Mouse (Mus musculus) forebrain, embryonic 15.5 days (tissue): Measurements from ENCODE around the gene AL607142.1. TPM values are rescaled to one million over a fixed set of nuclear protein-coding genes. Genes with fewer than 3 reads are reported as not detected.

Source experiments
- ATAC-seq: fragments of 200-750 bp; cut with Nextera tagmentation; replicated peaks from 2 replicates; pipeline ENCODE4 v1.8.0; 2017; ENCODE audit warnings: mild to moderate bottlenecking, moderate TSS enrichment, moderate library complexity
- H3K27ac ChIP-seq: fragments of 300-500 bp; sonication (generic); replicated peaks from 2 replicates; pipeline ENCODE4 v1.5.1; 2015; ENCODE audit warnings: mild to moderate bottlenecking, inconsistent platforms
- H3K27me3 ChIP-seq: fragments of 300-500 bp; sonication (generic); 2 replicates; pipeline ENCODE4 v1.6.1; 2015; ENCODE audit warnings: inconsistent platforms
- H3K36me3 ChIP-seq: fragments of 300-500 bp; sonication (generic); 2 replicates; pipeline ENCODE4 v1.6.1; 2015; ENCODE audit warnings: mild to moderate bottlenecking, inconsistent platforms
- H3K4me1 ChIP-seq: fragments of 300-500 bp; sonication (generic); 2 replicates; pipeline ENCODE4 v1.6.1; 2015; ENCODE audit warnings: inconsistent platforms
- H3K4me2 ChIP-seq: fragments of 300-500 bp; sonication (generic); replicated peaks from 2 replicates; pipeline ENCODE4 v1.6.1; 2015; ENCODE audit warnings: mild to moderate bottlenecking, inconsistent platforms
- H3K4me3 ChIP-seq: fragments of 300-500 bp; sonication (generic); 2 replicates; pipeline ENCODE4 v1.5.1; 2015; ENCODE audit warnings: mild to moderate bottlenecking, inconsistent platforms
- H3K9ac ChIP-seq: fragments of 300-500 bp; sonication (generic); replicated peaks from 2 replicates; pipeline ENCODE4 v1.6.1; 2015; ENCODE audit warnings: mild to moderate bottlenecking, inconsistent platforms
- H3K9me3 ChIP-seq: fragments of 300-500 bp; sonication (generic); 2 replicates; pipeline ENCODE4 v1.6.1; 2016; ENCODE audit warnings: inconsistent platforms
- WGBS: fragments of 180-500 bp; shearing (Covaris S2); methylation state at CpG from one replicate; pipeline ENCODE4 v1.1.7; 2015; ENCODE audit warnings: mixed read lengths; 5-methylcytosine and 5-hydroxymethylcytosine counted together
- polyA plus RNA-seq: library from polyadenylated mRNA; unstranded; fragments of >200 nt; fragmentation: Nextera tagmentation; extraction: Ambion mirVana; gene quantifications from 2 replicates; pipeline ENCODE4 v1.2.1, GENCODE M21; 2015

AL607142.1 gene
- polyA plus RNA-seq, 1 experiment from 2014 or later: not detected

- WGBS: 90% methylated on average over 7 of the region's 7 CpGs
- no peak overlapping the region for H3K9ac ChIP-seq
- H3K4me1 ChIP-seq: peaks cover 42% of the 10 kb centered on the region
- no peaks in the 10 kb centered on the region for H3K36me3 ChIP-seq
- H3K27me3 ChIP-seq: no peaks in the 10 kb centered on the region
- H3K4me3 ChIP-seq: no peak overlapping the region
- ATAC-seq: no peak
- no peak overlapping the region for H3K4me2 ChIP-seq
- H3K27ac ChIP-seq: no peak overlapping the region
- no peaks in the 10 kb centered on the region for H3K9me3 ChIP-seq
Measured at GRCm38 (mm10) chr4:120042480-120042879, 22.3 kb upstream of the AL607142.1 start.

GRCm38 (mm10) chr4:120044612-120045011 lies 20.2 kb upstream of the AL607142.1 start:
- Histone ChIP-seq H3K9me3 (no peaks in the 10 kb centered on the region), H3K9ac (no peak overlapping the region), H3K4me3 (no peak overlapping the region), H3K36me3 (no peaks in the 10 kb centered on the region), H3K27ac (peak overlapping the region; percentile 94), H3K4me2 (no peak overlapping the region), H3K4me1 (peaks cover 34% of the 10 kb centered on the region), H3K27me3 (no peaks in the 10 kb centered on the region)
- 0 out of 2 replicates have a peak, but pooled peaks have one; percentile 7 for ATAC-seq
- 68% methylated on average over 5 of the region's 5 CpGs for WGBS

- Histone ChIP-seq H3K9ac (no peak overlapping the region), H3K27ac (peak overlapping the region; percentile 94), H3K9me3 (no peaks in the 10 kb centered on the region), H3K36me3 (no peaks in the 10 kb centered on the region), H3K4me1 (peaks cover 34% of the 10 kb centered on the region), H3K4me3 (no peak overlapping the region), H3K4me2 (no peak overlapping the region), H3K27me3 (no peaks in the 10 kb centered on the region)
- ATAC-seq: peak; percentile 77
- WGBS: 19% methylated on average over 5 of the region's 5 CpGs
Measured at GRCm38 (mm10) chr4:120045131-120045537, 19.7 kb upstream of the AL607142.1 start.

GRCm38 (mm10) chr4:120045871-120046270 lies 18.9 kb upstream of the AL607142.1 start:
- Histone ChIP-seq H3K4me1 (peaks cover 34% of the 10 kb centered on the region), H3K27ac (peak overlapping the region; percentile 94), H3K27me3 (no peaks in the 10 kb centered on the region)

GRCm38 (mm10) chr4:120047060-120047459 lies 17.7 kb upstream of the AL607142.1 start:
- H3K27me3 ChIP-seq: no peaks in the 10 kb centered on the region
- no peak for ATAC-seq
- H3K9ac ChIP-seq: no peak overlapping the region
- no peak overlapping the region for H3K4me3 ChIP-seq
- WGBS: 32% methylated on average over 4 of the region's 4 CpGs
- no peaks in the 10 kb centered on the region for H3K9me3 ChIP-seq
- H3K4me2 ChIP-seq: no peak overlapping the region
- H3K36me3 ChIP-seq: no peaks in the 10 kb centered on the region
- H3K4me1 ChIP-seq: peaks cover 34% of the 10 kb centered on the region
- 0 out of 2 replicates have a peak overlapping the region, but pooled peaks have one; percentile 94 for H3K27ac ChIP-seq

More at GRCm38 (mm10) chr4:120045871-120046270, 18.9 kb upstream of the AL607142.1 start:
- Histone ChIP-seq H3K9ac (no peak overlapping the region), H3K36me3 (no peaks in the 10 kb centered on the region), H3K9me3 (no peaks in the 10 kb centered on the region), H3K4me3 (no peak overlapping the region), H3K4me2 (no peak overlapping the region)
- no peak for ATAC-seq
- 90% methylated on average over 7 of the region's 7 CpGs for WGBS

GRCm38 (mm10) chr4:120048274-120048673 lies 16.5 kb upstream of the AL607142.1 start:
- 82% methylated on average over 4 of the region's 4 CpGs for WGBS
- ATAC-seq: no peak
- H3K4me3 ChIP-seq: no peak overlapping the region
- H3K9ac ChIP-seq: no peak overlapping the region
- no peaks in the 10 kb centered on the region for H3K9me3 ChIP-seq
- H3K4me1 ChIP-seq: peaks cover 34% of the 10 kb centered on the region
- H3K27ac ChIP-seq: no peak overlapping the region
- no peaks in the 10 kb centered on the region for H3K27me3 ChIP-seq
- no peak overlapping the region for H3K4me2 ChIP-seq
- H3K36me3 ChIP-seq: no peaks in the 10 kb centered on the region

- 89% methylated on average over 3 of the region's 3 CpGs for WGBS
- Histone ChIP-seq H3K4me2 (no peak overlapping the region), H3K4me1 (peaks cover 26% of the 10 kb centered on the region), H3K4me3 (no peak overlapping the region), H3K36me3 (no peaks in the 10 kb centered on the region), H3K27ac (no peak overlapping the region), H3K9me3 (no peaks in the 10 kb centered on the region), H3K27me3 (no peaks in the 10 kb centered on the region), H3K9ac (no peak overlapping the region)
- no peak for ATAC-seq
Measured at GRCm38 (mm10) chr4:120049857-120050256, 14.9 kb upstream of the AL607142.1 start.

GRCm38 (mm10) chr4:120052481-120052880 lies 12.3 kb upstream of the AL607142.1 start:
- H3K27ac ChIP-seq: no peak overlapping the region

GRCm38 (mm10) chr4:120053026-120054005 lies 11.5 kb upstream of the AL607142.1 start:
- no peaks in the 10 kb centered on the region for H3K9me3 ChIP-seq
- H3K9ac ChIP-seq: no peak overlapping the region
- WGBS: 95% methylated on average over 11 of the region's 11 CpGs
- H3K4me2 ChIP-seq: no peak overlapping the region
- ATAC-seq: no peak
- no peaks in the 10 kb centered on the region for H3K27me3 ChIP-seq
- H3K4me3 ChIP-seq: no peak overlapping the region
- no peaks in the 10 kb centered on the region for H3K4me1 ChIP-seq
- no peak overlapping the region for H3K27ac ChIP-seq
- H3K36me3 ChIP-seq: no peaks in the 10 kb centered on the region

More at GRCm38 (mm10) chr4:120052481-120052880, 12.3 kb upstream of the AL607142.1 start:
- H3K4me2 ChIP-seq: no peak overlapping the region
- H3K4me3 ChIP-seq: no peak overlapping the region
- no peak for ATAC-seq
- H3K9me3 ChIP-seq: no peaks in the 10 kb centered on the region
- no peak overlapping the region for H3K9ac ChIP-seq
- H3K4me1 ChIP-seq: no peaks in the 10 kb centered on the region
- no peaks in the 10 kb centered on the region for H3K27me3 ChIP-seq
- H3K36me3 ChIP-seq: no peaks in the 10 kb centered on the region

- no peak overlapping the region for H3K4me2 ChIP-seq
- 77% methylated on average over 9 of the region's 9 CpGs for WGBS
- no peak overlapping the region for H3K27ac ChIP-seq
- no peaks in the 10 kb centered on the region for H3K9me3 ChIP-seq
- H3K9ac ChIP-seq: no peak overlapping the region
- no peak for ATAC-seq
- no peaks in the 10 kb centered on the region for H3K36me3 ChIP-seq
- no peaks in the 10 kb centered on the region for H3K27me3 ChIP-seq
- no peaks in the 10 kb centered on the region for H3K4me1 ChIP-seq
- no peak overlapping the region for H3K4me3 ChIP-seq
Measured at GRCm38 (mm10) chr4:120054145-120054544, 10.7 kb upstream of the AL607142.1 start.

GRCm38 (mm10) chr4:120056451-120056850 lies 8.3 kb upstream of the AL607142.1 start:
- Histone ChIP-seq H3K27ac (no peak overlapping the region), H3K4me1 (no peaks in the 10 kb centered on the region), H3K9me3 (no peaks in the 10 kb centered on the region), H3K4me3 (no peak overlapping the region), H3K9ac (no peak overlapping the region), H3K27me3 (no peaks in the 10 kb centered on the region), H3K4me2 (no peak overlapping the region), H3K36me3 (no peaks in the 10 kb centered on the region)
- 76% methylated on average over 9 of the region's 9 CpGs for WGBS
- no peak for ATAC-seq

- Histone ChIP-seq H3K4me2 (no peak overlapping the region), H3K27me3 (no peaks in the 10 kb centered on the region), H3K4me1 (no peaks in the 10 kb centered on the region), H3K27ac (no peak overlapping the region), H3K36me3 (no peaks in the 10 kb centered on the region), H3K9me3 (no peaks in the 10 kb centered on the region), H3K9ac (no peak overlapping the region), H3K4me3 (no peak overlapping the region)
- 88% methylated on average over 8 of the region's 8 CpGs for WGBS
- no peak for ATAC-seq
Measured at GRCm38 (mm10) chr4:120057529-120057928, 7.3 kb upstream of the AL607142.1 start.
